Mouse (Mus musculus): Measurements from ENCODE around the gene Mier2.

Gene Mier2

GRCm38 (mm10) chr10:79538873-79539272, 16.1 kb downstream of the Mier2 start:
- no peak for DNase-seq

- no peak for DNase-seq
Measured at GRCm38 (mm10) chr10:79538323-79538722, 16.7 kb downstream of the Mier2 start.

GRCm38 (mm10) chr10:79537781-79538180, 17.2 kb downstream of the Mier2 start:
- DNase-seq = no peak

- DNase-seq = no peak
Measured at GRCm38 (mm10) chr10:79537271-79537670, 17.7 kb downstream of the Mier2 start.

- no peak for DNase-seq
Measured at GRCm38 (mm10) chr10:79536461-79537080, 18.4 kb downstream of the Mier2 start.

GRCm38 (mm10) chr10:79535431-79535830, 19.6 kb downstream of the Mier2 start:
- no peak for DNase-seq

- no peak for DNase-seq
Measured at GRCm38 (mm10) chr10:79534426-79534825, 20.6 kb downstream of the Mier2 start.

- DNase-seq = peak; percentile 87
Measured at GRCm38 (mm10) chr10:79533126-79533911, 21.7 kb downstream of the Mier2 start, which contains the start of gene Plpp2. Gene Plpp2, minus strand, starts transcription at chr10:79533796.

GRCm38 (mm10) chr10:79532678-79533077, 22.3 kb downstream of the Mier2 start:
- peak; percentile 20 for DNase-seq

GRCm38 (mm10) chr10:79531593-79531992, 23.4 kb downstream of the Mier2 start:
- DNase-seq = no peak

GRCm38 (mm10) chr10:79530721-79531120, 24.3 kb downstream of the Mier2 start:
- DNase-seq = no peak

GRCm38 (mm10) chr10:79530241-79530640, 24.8 kb downstream of the Mier2 start:
- no peak for DNase-seq

- no peak for DNase-seq
Measured at GRCm38 (mm10) chr10:79528081-79528480, 26.9 kb downstream of the Mier2 start.

- DNase-seq = no peak
Measured at GRCm38 (mm10) chr10:79527453-79527845, 27.6 kb downstream of the Mier2 start.

- no peak for DNase-seq
Measured at GRCm38 (mm10) chr10:79526661-79527452, 28.1 kb downstream of the Mier2 start.

GRCm38 (mm10) chr10:79525456-79526325, 29.3 kb downstream of the Mier2 start:
- no peak for DNase-seq

- no peak for DNase-seq
Measured at GRCm38 (mm10) chr10:79524433-79524832, 30.6 kb downstream of the Mier2 start.

- DNase-seq = no peak
Measured at GRCm38 (mm10) chr10:79506709-79507108, 48.3 kb downstream of the Mier2 start.

- DNase-seq = peak; percentile 35
Measured at GRCm38 (mm10) chr10:79502830-79503644, 52.0 kb downstream of the Mier2 start.

GRCm38 (mm10) chr10:79496701-79497288, 58.2 kb downstream of the Mier2 start:
- DNase-seq = no peak

- DNase-seq = no peak
Measured at GRCm38 (mm10) chr10:79495886-79496285, 59.1 kb downstream of the Mier2 start.
